Mouse (Mus musculus): ENCODE data around the gene Scamp3.

- TF ChIP-seq POLR2A (IDR thresholded peaks at IDR 0.05; ENCODE audit: extremely low read depth, insufficient read depth, low read length) (no peak), CTCF (IDR thresholded peaks at IDR 0.05; ENCODE audit: low read depth, low read length) (no peak)
These were observed 25.2 kb downstream of the Scamp3 start, which contains the start of gene Gba for GRCm38 (mm10) chr3:89202253-89203141.

Data from liver, adult 2 months (tissue).